Mouse (Mus musculus) induced T-regulatory cell, adult 2 months (primary cell): Measurements from ENCODE around the gene Tef.

Source experiments
- DNase-seq: peaks from one replicate; pipeline ENCODE4 v3.0.0-alpha.2; 2012; ENCODE audit warnings: low read depth

The Tef gene

GRCm38 (mm10) chr15:81829208-81829580, 27.0 kb downstream of the Tef start:
- DNase-seq: no peak

DNA sequence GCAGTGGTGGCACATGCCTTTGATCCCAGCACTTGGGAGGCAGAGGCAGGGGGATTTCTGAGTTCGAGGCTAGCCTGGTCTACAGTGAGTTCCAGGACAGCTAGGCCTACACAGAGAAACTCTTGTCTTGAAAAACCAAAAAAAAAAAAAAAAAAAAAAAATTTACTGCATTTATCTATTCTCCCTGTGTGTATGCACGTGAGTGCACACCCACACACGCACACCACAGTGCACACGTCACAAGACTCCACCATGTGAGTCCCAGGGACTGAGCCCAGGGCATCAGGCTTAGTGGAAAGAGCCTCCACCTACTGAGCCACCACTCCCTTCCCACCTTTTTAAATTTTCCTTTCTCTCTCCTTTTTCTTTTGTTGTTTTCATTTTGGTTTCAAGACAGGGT, 28.3 kb downstream of the Tef start:
- no peak for DNase-seq

GRCm38 (mm10) chr15:81831136-81831825, 29.1 kb downstream of the Tef start:
- DNase-seq: peak; percentile 93

GRCm38 (mm10) chr15:81832219-81832618, 30.0 kb downstream of the Tef start:
- no peak for DNase-seq

DNA sequence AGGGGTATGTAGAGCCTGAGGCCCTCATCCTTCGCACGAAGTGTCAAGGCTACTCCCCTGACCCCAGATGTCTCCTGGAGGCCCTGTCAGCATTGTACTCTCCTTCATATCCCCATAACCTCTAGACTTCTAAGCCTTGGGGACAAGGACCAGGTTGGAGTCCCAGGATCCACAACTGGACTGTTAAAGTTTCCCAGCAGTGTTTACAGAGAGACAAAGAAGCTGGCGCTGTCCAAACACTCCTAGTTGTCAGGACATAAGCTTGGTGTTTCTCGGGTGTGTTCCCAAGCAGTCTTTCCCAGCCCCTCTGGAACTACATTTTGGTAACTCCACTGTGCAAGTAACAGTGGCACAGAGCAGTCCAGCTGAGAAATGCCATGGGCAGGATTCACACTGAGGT, 31.3 kb downstream of the Tef start:
- DNase-seq: no peak

DNA sequence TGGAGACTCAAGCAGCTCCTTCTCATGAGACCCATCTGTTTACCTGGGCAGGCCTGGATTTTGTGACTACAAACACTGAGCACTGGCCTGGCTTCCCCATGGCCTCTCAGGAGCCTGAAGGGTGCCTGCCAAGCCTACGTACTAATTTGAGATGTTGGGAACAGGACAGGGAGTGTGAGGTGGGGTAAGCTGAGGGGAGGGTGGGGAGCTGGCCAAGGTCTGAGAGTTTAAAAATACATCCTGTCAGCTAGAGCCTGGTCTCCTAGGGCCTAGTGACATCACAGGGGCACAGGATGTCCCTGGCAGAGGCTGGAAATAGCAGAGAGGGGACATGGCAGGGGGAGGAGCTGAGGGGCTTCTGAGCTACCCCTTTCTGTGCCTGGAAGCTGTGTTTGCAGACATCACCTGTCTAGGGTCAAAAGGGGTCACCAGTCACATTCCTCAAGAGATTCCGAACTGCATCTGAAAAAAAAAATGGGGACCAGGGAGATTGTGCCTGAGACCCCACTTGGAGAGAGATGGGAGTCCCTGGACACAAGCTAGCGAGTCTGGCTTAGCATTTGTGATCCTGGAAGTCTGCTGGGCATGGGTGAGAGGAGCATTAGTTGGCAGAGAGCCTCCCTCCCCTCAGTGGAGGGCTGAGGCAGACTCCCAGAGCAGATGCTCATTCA, 32.1 kb downstream of the Tef start:
- no peak for DNase-seq

DNA sequence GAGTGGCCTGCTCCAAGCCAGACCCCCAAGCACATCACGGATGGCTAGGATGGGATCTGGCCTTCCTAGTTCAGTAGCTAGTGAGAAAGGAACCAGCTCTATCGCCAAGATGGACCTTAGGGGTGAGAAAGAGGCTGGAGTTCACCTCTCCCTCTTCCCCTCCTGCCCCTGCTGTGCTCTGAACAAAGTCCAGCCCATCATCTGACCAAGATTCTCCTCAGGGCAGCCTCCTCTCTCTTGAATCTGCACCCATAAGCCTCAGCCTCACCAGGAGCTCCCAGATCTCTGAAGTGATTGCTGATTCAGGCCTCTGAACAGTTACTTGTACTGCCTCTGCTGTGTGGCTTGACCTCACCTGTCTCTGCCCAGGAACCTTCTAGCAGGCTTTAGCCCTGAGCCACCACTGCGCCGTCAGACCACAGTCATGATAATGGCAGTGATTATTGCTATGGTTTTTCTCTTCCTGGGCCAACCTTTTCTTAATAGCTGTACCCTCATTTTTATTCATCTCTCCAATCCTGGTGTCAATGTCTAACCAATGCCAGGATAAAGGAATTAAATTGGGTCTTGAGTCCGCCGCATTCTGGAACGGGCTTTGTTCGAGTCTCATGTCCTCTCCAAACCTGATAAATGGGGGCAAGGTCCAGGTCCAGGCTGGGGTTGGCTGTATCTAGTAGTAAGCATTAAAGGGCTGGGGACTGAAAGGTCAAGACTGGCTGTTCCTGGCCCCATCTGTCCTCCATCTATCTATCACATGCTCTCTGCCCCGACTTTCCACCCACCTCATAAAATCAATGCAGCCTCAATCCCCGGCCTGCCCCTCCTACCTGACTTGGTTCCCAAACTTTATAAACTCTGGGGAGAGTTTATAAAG, 33.0 kb downstream of the Tef start:
- no peak for DNase-seq

DNA sequence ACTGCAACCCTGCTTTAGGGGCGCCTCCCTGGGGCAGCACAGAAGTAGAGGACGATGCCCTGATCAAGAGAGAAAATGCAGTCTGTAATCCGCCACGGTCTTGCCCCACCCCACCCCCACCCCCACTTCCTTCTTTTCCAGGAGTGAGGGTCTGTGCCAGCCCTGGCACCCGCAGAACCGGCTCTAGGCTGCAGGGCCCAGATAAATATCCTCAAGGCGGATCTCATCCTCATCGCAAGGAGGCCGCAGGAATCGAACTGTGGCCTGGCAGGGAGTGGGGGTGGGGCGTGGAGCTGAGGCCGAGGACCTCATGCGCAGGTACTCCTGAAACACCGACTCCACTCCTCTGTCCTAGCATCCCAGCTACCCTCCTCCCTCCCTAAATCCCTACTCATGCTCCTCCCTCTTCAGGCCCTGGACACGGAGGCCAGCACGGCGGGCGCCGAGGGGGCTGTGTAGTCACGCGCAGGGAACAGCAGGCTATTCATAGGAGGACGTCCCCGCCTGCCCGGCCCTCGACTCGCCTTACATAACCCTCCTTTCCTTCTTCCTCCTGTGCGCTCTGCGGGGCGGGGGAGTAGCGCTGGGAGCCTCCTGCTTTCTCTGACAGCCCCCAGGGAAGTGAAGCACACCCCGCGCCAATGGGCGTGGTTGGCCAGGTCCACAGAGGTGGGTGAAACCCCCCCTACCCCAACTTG, 34.1 kb downstream of the Tef start:
- no peak for DNase-seq

GRCm38 (mm10) chr15:81836966-81837920, 35.0 kb downstream of the Tef start:
- DNase-seq: no peak

DNA sequence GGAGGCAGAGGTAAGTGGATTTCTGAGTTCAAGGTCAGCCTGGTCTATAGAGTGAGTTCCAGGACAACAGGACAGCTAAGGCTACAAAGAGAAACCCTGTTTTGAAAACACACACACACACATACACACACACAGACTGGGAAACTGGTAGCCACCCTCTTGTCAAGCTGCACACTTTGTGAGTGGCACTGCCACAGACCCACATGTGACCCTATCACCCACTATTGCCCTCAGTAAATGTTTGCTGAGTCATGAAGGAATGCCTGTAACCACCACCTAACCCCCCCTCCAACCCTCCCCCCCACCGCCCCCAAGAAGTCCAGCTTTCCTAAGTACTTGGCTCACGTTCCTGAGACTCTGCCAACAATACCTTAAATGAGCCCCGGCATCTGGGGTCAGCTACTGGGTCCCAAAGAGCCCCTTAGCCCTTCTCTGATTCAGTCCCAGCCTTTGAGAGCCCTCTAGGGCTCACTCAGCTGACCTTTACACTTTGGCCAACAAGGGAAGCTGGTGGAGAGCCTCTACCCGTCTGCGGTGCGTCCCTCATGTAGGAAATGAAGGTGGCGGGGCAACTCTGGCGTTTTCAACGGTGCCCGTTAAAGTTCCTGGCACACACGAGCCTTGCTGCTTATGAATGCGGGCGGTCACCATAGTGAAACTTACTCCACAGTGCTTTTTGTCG, 36.5 kb downstream of the Tef start:
- DNase-seq: no peak

DNA sequence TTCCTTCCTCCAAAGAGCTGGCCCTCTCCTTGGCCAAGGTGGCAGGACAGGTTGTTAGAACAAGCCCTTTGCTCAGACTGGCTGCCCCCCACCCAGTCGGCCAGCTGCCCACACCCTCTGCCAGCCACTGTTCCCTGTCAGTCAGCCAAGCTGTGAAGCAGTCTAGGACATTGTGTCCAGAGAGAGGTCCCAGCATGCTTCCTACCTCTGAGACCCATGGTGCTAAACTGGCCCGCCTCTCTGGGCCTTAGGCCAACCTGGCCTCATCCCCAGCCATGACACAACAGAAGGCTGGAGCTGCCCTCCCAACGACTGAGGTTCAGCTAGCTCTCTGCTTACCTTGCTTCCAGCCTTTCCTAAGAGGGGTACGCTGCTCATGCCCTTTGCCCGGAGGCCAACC, 37.4 kb downstream of the Tef start:
- no peak for DNase-seq

- no peak for DNase-seq
Measured at GRCm38 (mm10) chr15:81840306-81840705, 38.1 kb downstream of the Tef start.

DNA sequence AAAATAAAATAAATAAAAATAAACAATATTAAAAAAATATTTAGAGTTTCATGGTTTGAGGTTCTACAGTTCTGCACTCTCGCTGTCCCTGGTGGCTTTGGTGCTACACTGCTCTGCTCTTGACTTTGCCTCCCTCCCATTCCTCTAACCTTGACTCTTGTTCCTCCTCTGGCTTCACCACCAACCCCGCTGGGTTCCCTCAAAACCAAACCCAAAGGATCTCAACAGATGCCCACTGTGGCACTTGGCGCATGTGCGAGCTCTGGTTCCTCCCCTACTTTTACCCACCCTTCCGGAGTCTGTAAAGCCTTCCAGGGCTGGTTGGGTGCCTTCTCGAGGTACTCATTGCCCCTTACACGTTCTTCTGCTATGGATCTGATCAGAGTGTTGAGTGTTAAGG, 40.1 kb downstream of the Tef start:
- no peak for DNase-seq

GRCm38 (mm10) chr15:81845033-81845625, 42.9 kb downstream of the Tef start:
- DNase-seq: no peak

DNA sequence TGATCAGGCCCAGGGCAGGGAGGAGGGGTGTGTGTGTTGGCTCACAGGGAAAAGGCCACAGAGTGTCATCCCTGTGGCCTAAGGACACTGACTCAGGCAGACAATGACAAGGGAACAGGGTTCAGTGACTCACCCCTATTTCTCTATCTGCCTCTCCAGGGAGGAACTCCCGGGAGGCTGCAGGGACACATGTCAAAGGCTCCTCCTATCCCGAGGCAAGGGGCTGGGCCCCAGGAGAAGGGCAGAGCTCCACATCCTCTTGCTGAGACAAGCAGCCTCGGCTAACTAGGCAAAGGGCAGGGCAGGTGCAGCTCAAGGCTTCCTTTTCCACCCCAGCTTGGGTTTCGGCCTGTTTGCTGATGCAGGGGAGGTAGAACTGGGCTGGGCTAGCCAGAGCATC, 43.5 kb downstream of the Tef start:
- DNase-seq: no peak

DNA sequence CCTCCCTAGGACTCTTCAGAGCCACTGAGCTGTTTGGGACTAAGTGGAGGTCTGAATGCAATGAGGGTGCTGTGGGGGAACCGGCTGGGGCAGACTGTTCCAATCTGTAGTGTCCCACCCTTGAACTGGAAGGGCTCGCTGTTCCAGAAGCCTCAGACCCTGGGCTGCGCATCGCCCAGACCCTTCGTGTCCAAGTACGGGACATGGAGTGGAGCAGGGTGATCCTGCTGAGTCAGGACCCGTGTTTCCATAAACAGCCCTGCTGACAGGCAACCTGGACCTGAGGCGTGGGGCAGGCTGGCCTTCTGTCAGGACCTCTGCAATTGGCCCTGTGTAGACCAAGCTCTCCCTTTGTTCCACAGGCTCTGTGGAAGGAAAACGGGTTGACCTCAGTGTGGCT, 44.5 kb downstream of the Tef start:
- no peak for DNase-seq

DNA sequence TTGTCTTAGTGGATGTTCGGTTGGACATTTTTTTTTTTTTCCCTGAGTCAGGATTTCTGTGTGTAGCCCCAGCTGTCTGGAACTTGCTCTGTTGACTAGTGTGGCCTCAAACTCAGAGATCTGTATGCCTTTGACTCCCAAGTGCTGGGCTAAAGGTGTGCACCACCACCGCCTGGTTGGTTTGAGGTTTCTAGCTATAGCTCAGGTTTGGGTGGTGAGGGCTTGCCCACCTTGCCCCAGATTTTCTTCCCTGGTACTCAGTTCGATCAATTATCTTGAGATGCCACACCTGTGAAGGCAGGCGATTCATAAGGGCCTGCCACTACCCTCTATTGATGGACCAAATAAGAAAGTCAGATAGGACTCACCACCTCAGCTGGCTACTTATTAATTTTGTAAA, 44.9 kb downstream of the Tef start:
- DNase-seq: no peak

GRCm38 (mm10) chr15:81847861-81848260, 45.6 kb downstream of the Tef start:
- no peak for DNase-seq

GRCm38 (mm10) chr15:81848301-81848700, 46.1 kb downstream of the Tef start:
- DNase-seq: peak; percentile 89

DNA sequence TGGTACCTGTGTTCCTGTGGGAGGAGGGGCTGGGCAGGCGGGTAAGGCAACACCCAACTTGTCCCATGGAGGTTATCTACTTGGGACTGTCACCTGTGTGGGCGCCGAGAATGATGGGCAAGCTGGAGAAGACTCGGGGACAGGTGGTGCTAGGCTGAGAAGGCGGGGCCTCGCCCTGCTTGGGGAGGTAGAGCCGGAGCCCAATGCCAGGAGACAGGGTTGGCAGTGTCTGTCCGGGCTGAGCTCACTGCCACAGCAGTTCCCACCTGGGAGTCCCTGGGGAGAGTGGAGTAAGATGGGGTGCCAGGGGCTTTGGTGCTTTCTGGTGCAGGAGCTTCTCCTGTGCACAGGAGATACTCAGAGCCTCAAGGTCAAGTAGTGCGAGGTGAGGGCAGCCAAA, 46.9 kb downstream of the Tef start:
- DNase-seq: no peak
